Mouse (Mus musculus) midbrain, embryonic 14.5 days (tissue): Measurements from ENCODE around the gene Commd1. TPM values are rescaled to one million over a fixed set of nuclear protein-coding genes. Genes with fewer than 3 reads are reported as not detected.

ENCODE experiments used
- ATAC-seq: fragments of 200-750 bp; cut with Nextera tagmentation; 2 replicates; pipeline ENCODE4 v1.8.0; 2017; ENCODE audit warnings: moderate number of reproducible peaks, moderate library complexity; ENCODE audit not compliant: low FRiP score, low TSS enrichment
- DNase-seq: peaks from one replicate; pipeline ENCODE4 v3.0.0-alpha.2; 2015
- H3K27ac ChIP-seq: fragments of 300-500 bp; sonication (generic); replicated peaks from 2 replicates; pipeline ENCODE4 v1.5.1; 2014; ENCODE audit warnings: mild to moderate bottlenecking, low read depth, low read length, moderate library complexity
- H3K27me3 ChIP-seq: fragments of 300-500 bp; sonication (generic); 2 replicates; pipeline ENCODE4 v1.6.1; 2014; ENCODE audit warnings: low read length, control low read depth, mixed read lengths; ENCODE audit not compliant: control insufficient read depth, insufficient read depth
- H3K36me3 ChIP-seq: fragments of 300-500 bp; sonication (generic); 2 replicates; pipeline ENCODE4 v1.6.1; 2014; ENCODE audit warnings: low read length, control low read depth; ENCODE audit not compliant: control insufficient read depth, insufficient read depth
- H3K4me1 ChIP-seq: fragments of 300-500 bp; sonication (generic); 2 replicates; pipeline ENCODE4 v1.6.1; 2014; ENCODE audit warnings: mild to moderate bottlenecking, antibody characterized with exemption, low read length, control low read depth; ENCODE audit not compliant: control insufficient read depth, insufficient read depth
- H3K4me2 ChIP-seq: fragments of 300-500 bp; sonication (generic); 2 replicates; pipeline ENCODE4 v1.6.1; 2014; ENCODE audit warnings: mild to moderate bottlenecking, low read length, moderate library complexity
- H3K4me3 ChIP-seq: fragments of 300-500 bp; sonication (generic); replicated peaks from 2 replicates; pipeline ENCODE4 v1.5.1; 2014; ENCODE audit warnings: low read depth, low read length
- H3K9ac ChIP-seq: fragments of 300-500 bp; sonication (generic); replicated peaks from 2 replicates; pipeline ENCODE4 v1.6.1; 2014; ENCODE audit warnings: mild to moderate bottlenecking, low read length, moderate library complexity
- H3K9me3 ChIP-seq: fragments of 300-500 bp; sonication (generic); 2 replicates; pipeline ENCODE4 v1.6.1; 2016; ENCODE audit warnings: low read length, control low read depth, mixed read lengths; ENCODE audit not compliant: control insufficient read depth
- WGBS: fragments of 180-500 bp; shearing (Covaris S2); extraction: QIAGEN DNeasy Blood & Tissue Kit; methylation state at CpG from one replicate; pipeline ENCODE4 v1.1.7; 2014; 5-methylcytosine and 5-hydroxymethylcytosine counted together
- polyA plus RNA-seq: library from polyadenylated mRNA; unstranded; fragments of >200 nt; fragmentation: Nextera tagmentation; extraction: Ambion mirVana; gene quantifications from 2 replicates; pipeline ENCODE4 v1.2.1, GENCODE M21; 2014

The Commd1 gene
- polyA plus RNA-seq, 1 experiment from 2014 or later = 270 TPM

GRCm38 (mm10) chr11:22995461-22995860 lies 13.3 kb upstream of the Commd1 start:
- DNase-seq = no peak
- Histone ChIP-seq H3K27me3 (no peaks in the 10 kb centered on the region), H3K4me1 (peaks cover 14% of the 10 kb centered on the region), H3K9me3 (no peaks in the 10 kb centered on the region), H3K27ac (no peak overlapping the region), H3K9ac (no peak overlapping the region), H3K4me3 (no peak overlapping the region), H3K4me2 (no peak overlapping the region), H3K36me3 (peaks cover 66% of the 10 kb centered on the region)
- ATAC-seq = no peak
- WGBS = 96% methylated on average over 4 of the region's 4 CpGs

GRCm38 (mm10) chr11:22994271-22994670 lies 12.1 kb upstream of the Commd1 start:
- H3K4me2 ChIP-seq = no peak overlapping the region
- no peaks in the 10 kb centered on the region for H3K27me3 ChIP-seq
- ATAC-seq (no peak), DNase-seq (no peak)
- no peak overlapping the region for H3K4me3 ChIP-seq
- H3K9ac ChIP-seq = no peak overlapping the region
- H3K4me1 ChIP-seq = peaks cover 14% of the 10 kb centered on the region
- H3K27ac ChIP-seq = no peak overlapping the region
- no peaks in the 10 kb centered on the region for H3K9me3 ChIP-seq
- 97% methylated on average over 2 of the region's 2 CpGs for WGBS
- peaks cover 54% of the 10 kb centered on the region for H3K36me3 ChIP-seq

DNA sequence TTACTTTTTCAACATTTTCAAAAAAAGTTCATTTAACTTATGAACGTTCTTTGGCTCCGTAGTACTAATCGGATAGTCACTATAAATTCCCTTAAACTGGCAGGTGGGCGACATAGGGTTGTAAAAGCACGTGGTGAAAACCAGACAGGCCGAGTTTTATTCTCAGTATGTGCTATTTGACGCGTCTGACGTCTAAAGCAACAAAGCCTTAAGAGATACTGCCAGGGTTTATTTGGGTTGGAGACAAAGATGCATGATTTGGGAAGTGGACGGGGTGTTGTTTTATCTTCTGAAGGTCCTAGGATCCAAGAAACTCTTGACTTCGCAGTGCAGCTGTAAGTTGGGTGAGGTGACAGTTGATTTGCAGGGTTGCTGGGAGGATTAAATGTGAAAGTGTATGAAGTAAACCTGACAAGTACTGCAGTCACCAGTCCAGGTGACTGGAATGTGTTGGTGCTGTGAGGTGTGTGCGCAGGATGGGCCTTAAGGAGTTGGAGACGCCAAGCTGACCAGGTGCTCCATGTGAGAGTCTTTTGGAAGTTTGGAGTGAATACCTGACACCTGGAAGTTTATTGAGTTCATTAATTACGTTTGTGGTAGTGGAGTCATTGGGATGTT lies 9.1 kb upstream of the Commd1 start:
- ATAC-seq (no peak), DNase-seq (no peak)
- H3K9me3 ChIP-seq = no peaks in the 10 kb centered on the region
- peaks cover 14% of the 10 kb centered on the region for H3K4me1 ChIP-seq
- H3K4me3 ChIP-seq = peak overlapping the region; percentile 79
- H3K9ac ChIP-seq = peak overlapping the region; percentile 78
- H3K4me2 ChIP-seq = peak overlapping the region; percentile 98
- 12% methylated on average over 14 of the region's 14 CpGs for WGBS
- H3K27me3 ChIP-seq = no peaks in the 10 kb centered on the region
- 0 out of 2 replicates have a peak overlapping the region, but pooled peaks have one; percentile 89 for H3K27ac ChIP-seq
- peaks cover 28% of the 10 kb centered on the region for H3K36me3 ChIP-seq

DNA sequence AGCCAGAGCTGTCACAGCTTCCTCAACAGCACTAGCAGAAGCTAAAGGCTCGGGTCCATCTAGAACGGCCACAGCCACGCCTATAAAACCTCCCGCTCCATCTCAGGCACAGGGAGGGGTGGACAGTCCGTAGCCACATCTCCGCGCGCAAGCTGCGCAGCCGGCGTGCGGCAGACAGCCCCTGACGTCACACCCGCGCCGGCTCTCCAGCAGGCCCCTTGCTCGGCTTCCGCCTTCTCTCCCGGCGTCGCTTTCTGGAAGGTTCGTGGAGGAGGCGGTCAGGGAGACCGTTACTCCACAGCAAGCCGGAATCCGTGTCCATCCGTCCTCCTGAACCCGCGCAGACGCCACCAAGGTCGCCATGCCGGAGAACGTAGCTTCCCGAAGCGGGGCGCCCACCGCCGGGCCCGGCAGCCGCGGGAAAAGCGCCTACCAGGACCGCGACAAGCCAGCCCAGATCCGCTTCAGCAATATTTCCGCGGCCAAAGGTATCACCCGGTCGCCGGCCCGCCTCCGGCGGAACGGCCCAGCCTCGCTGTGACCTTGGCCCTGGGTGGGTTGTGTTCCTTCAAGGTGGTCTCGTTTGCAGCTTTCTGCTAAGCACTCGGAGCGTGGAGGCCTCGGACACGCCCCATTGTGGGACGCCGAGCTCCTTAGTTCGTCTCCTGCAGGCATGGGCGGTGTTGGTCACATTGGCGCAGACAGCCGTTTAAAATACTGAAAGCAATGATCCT lies 8.4 kb upstream of the Commd1 start, which contains the start of gene Cct4:
Gene Cct4, plus strand, starts transcription at position 127 of the 734 bp plus-strand sequence.
- Histone ChIP-seq H3K27me3 (no peaks in the 10 kb centered on the region), H3K36me3 (peaks cover 23% of the 10 kb centered on the region), H3K4me2 (peak within 1 kb of the TSS; percentile 98), H3K27ac (peak within 1 kb of the TSS; percentile 89), H3K4me3 (peak within 1 kb of the TSS; percentile 79), H3K9me3 (no peaks in the 10 kb centered on the region), H3K4me1 (peaks cover 14% of the 10 kb centered on the region), H3K9ac (peak within 1 kb of the TSS; percentile 78)
- under 1% methylated on average over 66 of the region's 66 CpGs for WGBS
- ATAC-seq (peak; percentile 99), DNase-seq (peak; percentile 96)

DNA sequence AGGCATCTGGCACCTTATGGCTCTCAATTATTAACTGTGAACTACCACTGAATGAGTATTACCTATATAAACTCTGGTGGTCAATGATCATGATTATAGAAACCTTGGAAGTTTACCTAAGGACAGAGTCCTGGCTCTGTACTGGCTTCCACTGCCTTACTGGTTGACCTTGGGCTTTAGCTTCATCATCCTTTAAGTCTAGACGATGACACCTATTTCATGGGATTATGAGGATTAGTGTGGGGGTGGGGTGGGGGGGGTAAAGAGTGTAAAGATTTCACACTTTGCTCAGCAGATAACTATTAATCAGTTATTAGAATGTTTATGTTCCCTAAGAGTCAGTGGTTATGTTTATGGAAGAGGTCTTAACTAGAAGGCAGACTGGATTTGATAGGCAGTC lies 7.6 kb upstream of the Commd1 start:
- Histone ChIP-seq H3K4me2 (peak overlapping the region; percentile 98), H3K4me3 (peak overlapping the region; percentile 79), H3K27me3 (no peaks in the 10 kb centered on the region), H3K9me3 (no peaks in the 10 kb centered on the region), H3K36me3 (peaks cover 15% of the 10 kb centered on the region), H3K9ac (peak overlapping the region; percentile 78; the same call in 1 of the 2 replicates), H3K27ac (peak overlapping the region; percentile 89), H3K4me1 (peaks cover 14% of the 10 kb centered on the region)
- 31% methylated on average over 1 of the region's 1 CpGs for WGBS
- DNase-seq (no peak), ATAC-seq (no peak; the same call in 1 of the 2 replicates)

DNA sequence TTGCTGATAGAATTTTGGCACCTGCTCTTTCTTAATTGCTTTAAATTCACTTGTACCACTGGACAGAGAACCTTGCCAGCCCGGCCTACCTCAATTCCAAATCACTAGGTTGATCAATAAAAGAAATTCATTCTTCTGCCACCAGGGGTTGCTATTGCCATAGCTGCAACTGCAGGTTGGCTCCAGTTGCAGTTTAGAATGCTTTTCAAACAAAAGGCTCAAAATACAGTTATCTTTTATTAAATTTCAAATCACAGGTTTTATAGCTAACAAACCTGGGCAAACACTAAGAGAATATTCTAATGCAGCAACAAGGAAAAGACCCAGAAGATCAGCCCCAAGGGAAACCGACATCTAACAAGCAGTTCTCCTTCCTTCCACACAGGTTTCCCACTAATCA lies 5.2 kb upstream of the Commd1 start:
- no peak overlapping the region for H3K9ac ChIP-seq
- WGBS = 44% methylated on average over 2 of the region's 2 CpGs
- no peak overlapping the region for H3K4me3 ChIP-seq
- peaks cover 12% of the 10 kb centered on the region for H3K4me1 ChIP-seq
- no peaks in the 10 kb centered on the region for H3K27me3 ChIP-seq
- no peaks in the 10 kb centered on the region for H3K9me3 ChIP-seq
- H3K27ac ChIP-seq = no peak overlapping the region
- H3K36me3 ChIP-seq = no peaks in the 10 kb centered on the region
- ATAC-seq = no peak
- no peak overlapping the region for H3K4me2 ChIP-seq
- DNase-seq = peak; percentile 90

DNA sequence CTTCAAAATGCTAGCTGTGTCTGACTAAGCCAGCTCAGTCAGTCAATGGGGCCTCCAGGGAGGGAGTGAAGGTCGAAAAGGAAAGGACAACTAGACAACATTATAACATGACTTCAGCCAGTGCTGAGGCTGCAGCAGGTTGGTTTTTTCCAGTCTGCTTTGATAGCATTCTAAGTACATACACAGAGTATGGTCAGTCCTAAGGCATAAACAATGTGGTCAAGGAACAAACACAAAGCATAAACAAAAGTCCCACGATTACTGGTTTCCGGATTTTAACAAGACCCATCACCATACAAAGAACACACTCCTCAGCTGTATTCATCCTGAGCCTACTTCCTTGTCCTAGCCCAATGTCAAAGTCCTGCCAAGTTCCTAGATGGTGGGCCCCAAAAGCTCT lies 3.3 kb upstream of the Commd1 start:
- 84% methylated on average over 3 of the region's 3 CpGs for WGBS

GRCm38 (mm10) chr11:22982846-22983245 lies 664 bp upstream of the Commd1 start:
- Histone ChIP-seq H3K4me1 (peaks cover 8% of the 10 kb centered on the region), H3K9me3 (no peaks in the 10 kb centered on the region), H3K4me2 (peak overlapping the region; percentile 79), H3K4me3 (no peak overlapping the region), H3K9ac (no peak overlapping the region), H3K27me3 (no peaks in the 10 kb centered on the region), H3K36me3 (peaks cover 11% of the 10 kb centered on the region; the same call in 1 of the 2 replicates), H3K27ac (no peak overlapping the region; the same call in 1 of the 2 replicates)
- WGBS = 67% methylated on average over 6 of the region's 6 CpGs
- ATAC-seq = no peak
- DNase-seq = no peak

More for the DNA sequence above, 3.3 kb upstream of the Commd1 start:
- DNase-seq (no peak), ATAC-seq (no peak)
- Histone ChIP-seq H3K4me2 (no peak overlapping the region), H3K27ac (no peak overlapping the region), H3K4me3 (no peak overlapping the region), H3K4me1 (peaks cover 8% of the 10 kb centered on the region), H3K9ac (no peak overlapping the region), H3K27me3 (no peaks in the 10 kb centered on the region), H3K36me3 (no peaks in the 10 kb centered on the region), H3K9me3 (no peaks in the 10 kb centered on the region)
